Mouse (Mus musculus) heart, postnatal 25 days (tissue): ENCODE measurements around the gene Lig1. TPM values are rescaled to one million over a fixed set of nuclear protein-coding genes. Genes with fewer than 3 reads are reported as not detected.

Source experiments
- DNase-seq: peaks from one replicate; pipeline ENCODE4 v3.0.0; 2022; ENCODE audit warnings: low spot score
- intact Hi-C: fragments of 180-260 bp; cut with DNase I; formaldehyde crosslinking; loops from one replicate; pipeline ENCODE4 v1.15.1; 2025
- total RNA-seq, 2 experiments: library from RNA; stranded (reverse); gene quantifications; 2 replicates each; pipeline ENCODE4 v1.2.3; 2021

Gene Lig1
- total RNA-seq, 2 experiments from 2014 or later: 3.9 to 4.0 TPM

GRCm38 (mm10) chr7:13303372-13303771 lies 26.3 kb downstream of the Lig1 start:
- intact Hi-C loops: no loop called here
- no peak for DNase-seq

- intact Hi-C loops: no loop called here
- DNase-seq: no peak
Measured at GRCm38 (mm10) chr7:13309407-13309806, 32.3 kb downstream of the Lig1 start.

- intact Hi-C loops: no loop called here
Measured at GRCm38 (mm10) chr7:13310493-13311199, 33.6 kb downstream of the Lig1 start.

GRCm38 (mm10) chr7:13311401-13311800 lies 34.3 kb downstream of the Lig1 start:
- DNase-seq: no peak
- intact Hi-C loops: no loop called here

More at GRCm38 (mm10) chr7:13310493-13311199, 33.6 kb downstream of the Lig1 start:
- no peak for DNase-seq

GRCm38 (mm10) chr7:13314095-13314597 lies 37.1 kb downstream of the Lig1 start:
- intact Hi-C loops: no loop called here
- no peak for DNase-seq

- intact Hi-C loops: no loop called here
- no peak for DNase-seq
Measured at GRCm38 (mm10) chr7:13321424-13321823, 44.3 kb downstream of the Lig1 start.

- intact Hi-C loops: no loop called here
- no peak for DNase-seq
Measured at GRCm38 (mm10) chr7:13324316-13324715, 47.2 kb downstream of the Lig1 start, which contains the start of gene Pla2g4c. Pla2g4c (plus strand) TSS chr7:13324655.

GRCm38 (mm10) chr7:13330575-13330974 lies 53.5 kb downstream of the Lig1 start:
- intact Hi-C loops: no loop called here
- no peak for DNase-seq

- DNase-seq: no peak
- intact Hi-C loops: no loop called here
Measured at GRCm38 (mm10) chr7:13355943-13356342, 78.9 kb downstream of the Lig1 start.

Other genes with a start within 250 kb of the Lig1 start
- 100 to 1,000 TPM; 120 to 122 TPM for gene Chmp2a, start 242.5 kb upstream of the Lig1 start, total RNA-seq
- gene Ube2m, start 239.0 kb upstream of the Lig1 start, total RNA-seq: 100 to 1,000 TPM; 190 to 199 TPM
- gene Mzf1, start 222.5 kb upstream of the Lig1 start, total RNA-seq: under 1 TPM; 0.39 to 0.48 TPM
- not detected for gene Vmn1r85, start 182.1 kb upstream of the Lig1 start, total RNA-seq
- not detected for gene Vmn1r86, start 157.4 kb upstream of the Lig1 start, total RNA-seq
- not detected for gene Vmn1r87, start 137.1 kb upstream of the Lig1 start, total RNA-seq
- gene Vmn1r88, start 117.7 kb upstream of the Lig1 start, total RNA-seq: under 1 TPM; 0.03 to 0.05 TPM
- not detected for gene Vmn1r89, start 64.3 kb upstream of the Lig1 start, total RNA-seq
- 1 to 10 TPM; 7.6 to 7.8 TPM for gene Zswim9, start 1.4 kb downstream of the Lig1 start, total RNA-seq
- gene Pla2g4c, start 47.4 kb downstream of the Lig1 start, total RNA-seq: under 1 TPM in 1 of 2 experiments, not detected in 1; 0.10 TPM
- not detected for gene Cabp5, start 120.8 kb downstream of the Lig1 start, total RNA-seq
- gene Bsph1, start 173.6 kb downstream of the Lig1 start, total RNA-seq: not detected